Mouse (Mus musculus) liver, adult 2 months (tissue): ENCODE measurements around the gene Sema3f. TPM values are rescaled to one million over a fixed set of nuclear protein-coding genes. Genes with fewer than 3 reads are reported as not detected.
A peak's percentile ranks its signal among the peaks of the same experiment; 100 is the strongest.

Experiments
- DNase-seq: peaks from one replicate; pipeline ENCODE4 v3.0.0-alpha.2; 2011; ENCODE audit warnings: low read depth, low spot score; ENCODE audit errors: extremely low read depth
- H3K27ac ChIP-seq: fragments of 200-500 bp; replicated peaks from 2 replicates; pipeline ENCODE4 v1.5.1; 2012; ENCODE audit warnings: low read depth, mild to moderate bottlenecking, control low read depth, inconsistent platforms, low read length; ENCODE audit not compliant: insufficient read depth
- H3K27me3 ChIP-seq: fragments of 200-500 bp; 2 replicates; pipeline ENCODE4 v1.6.1; 2012; ENCODE audit warnings: mild to moderate bottlenecking, moderate library complexity, low read length, inconsistent platforms; ENCODE audit not compliant: control insufficient read depth, insufficient read depth
- H3K36me3 ChIP-seq: fragments of 200-500 bp; 2 replicates; pipeline ENCODE4 v1.6.1; 2012; ENCODE audit warnings: low read length, inconsistent platforms; ENCODE audit not compliant: control insufficient read depth, insufficient read depth
- H3K4me1 ChIP-seq: fragments of 200-500 bp; 2 replicates; pipeline ENCODE4 v1.6.1; 2011; ENCODE audit warnings: low read length; ENCODE audit not compliant: control insufficient read depth, insufficient read depth
- H3K4me3 ChIP-seq: fragments of 200-500 bp; 2 replicates; pipeline ENCODE4 v1.5.1; 2011; ENCODE audit warnings: low read depth, mild to moderate bottlenecking, control low read depth, low read length, moderate library complexity; ENCODE audit not compliant: insufficient read depth
- H3K79me2 ChIP-seq: fragments of 200-500 bp; 2 replicates; pipeline ENCODE4 v1.6.1; 2012; ENCODE audit warnings: inconsistent platforms, mild to moderate bottlenecking, low read length, moderate library complexity; ENCODE audit not compliant: control insufficient read depth, insufficient read depth
- H3K9ac ChIP-seq: fragments of 200-500 bp; 2 replicates; pipeline ENCODE4 v1.6.1; 2012; ENCODE audit warnings: low read depth, mild to moderate bottlenecking, control low read depth, inconsistent platforms, low read length
- CTCF ChIP-seq: fragments of 200-500 bp; IDR thresholded peaks from 2 replicates; pipeline ENCODE4 v1.5.1; 2011; ENCODE audit warnings: low read depth, low read length, control low read depth
- POLR2A ChIP-seq: fragments of 200-500 bp; IDR thresholded peaks from 2 replicates; pipeline ENCODE4 v1.6.1; 2011; ENCODE audit warnings: low read length, control low read depth; ENCODE audit not compliant: insufficient read depth; ENCODE audit errors: extremely low read depth
- WGBS: fragments of 180-500 bp; shearing (Covaris S2); methylation state at CpG from one replicate; pipeline ENCODE4 v1.1.7; 2018; 5-methylcytosine and 5-hydroxymethylcytosine counted together
- polyA plus RNA-seq: library from polyadenylated mRNA; depleted of rRNA; stranded (reverse); fragments of >200 nt; gene quantifications from 2 replicates; pipeline ENCODE4 v1.2.3, GENCODE M21; 2012
- total RNA-seq: library from RNA; depleted of rRNA; stranded (reverse); fragments of >200 nt; gene quantifications from 2 replicates; pipeline ENCODE4 v1.2.3, GENCODE M21; 2014

Gene Sema3f
- total and polyA plus RNA-seq, 2 experiments: 3.5 to 8.9 TPM

GRCm38 (mm10) chr9:107663525-107663924 is 46.8 kb downstream of the Sema3f start:
- DNase-seq: peak; percentile 40
- Histone ChIP-seq H3K27me3 (no peaks in the 10 kb centered on the region), H3K4me3 (peak overlapping the region; percentile 51), H3K36me3 (peaks cover 14% of the 10 kb centered on the region; the same call in 1 of the 2 replicates), H3K4me1 (peaks cover 40% of the 10 kb centered on the region), H3K9ac (peak overlapping the region; percentile 56), H3K27ac (peak overlapping the region; percentile 51), H3K79me2 (peaks cover 35% of the 10 kb centered on the region)
- WGBS: 33% methylated on average over 9 of the region's 9 CpGs
- TF ChIP-seq POLR2A (no peak), CTCF (no peak)

DNA sequence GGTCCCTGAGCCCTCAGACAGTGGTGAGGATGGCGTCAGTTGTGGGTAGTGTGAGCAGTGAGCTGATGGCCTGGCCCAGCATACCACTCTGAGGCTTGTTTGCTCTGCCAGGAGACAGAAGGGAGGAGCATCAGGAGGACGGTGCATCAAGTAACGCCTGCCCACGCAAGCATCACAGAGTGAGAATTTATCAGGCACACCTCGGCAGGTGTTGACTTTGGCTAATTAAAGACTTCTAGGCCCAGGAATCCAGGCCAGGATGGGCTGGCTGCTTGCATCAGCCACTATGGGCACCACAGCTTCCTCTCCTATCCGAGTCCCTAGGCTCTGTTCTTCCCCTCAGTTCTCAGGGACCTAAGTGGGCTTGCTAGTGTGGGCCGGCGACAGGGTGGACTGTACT is 47.9 kb downstream of the Sema3f start:
- H3K36me3 ChIP-seq: peaks cover 24% of the 10 kb centered on the region; the same call in 1 of the 2 replicates
- H3K27me3 ChIP-seq: no peaks in the 10 kb centered on the region
- no peak overlapping the region for H3K4me3 ChIP-seq
- H3K79me2 ChIP-seq: peaks cover 35% of the 10 kb centered on the region
- DNase-seq: peak; percentile 75
- WGBS: 35% methylated on average over 8 of the region's 8 CpGs
- H3K4me1 ChIP-seq: peaks cover 42% of the 10 kb centered on the region
- peak overlapping the region; percentile 51 for H3K27ac ChIP-seq
- TF ChIP-seq POLR2A (no peak), CTCF (no peak)
- peak overlapping the region; percentile 56 for H3K9ac ChIP-seq

- Histone ChIP-seq H3K27ac (peak overlapping the region; percentile 33; the same call in 1 of the 2 replicates), H3K9ac (peak overlapping the region; percentile 29), H3K4me3 (no peak overlapping the region), H3K4me1 (peaks cover 49% of the 10 kb centered on the region), H3K36me3 (peaks cover 38% of the 10 kb centered on the region), H3K79me2 (peaks cover 21% of the 10 kb centered on the region), H3K27me3 (no peaks in the 10 kb centered on the region)
- TF ChIP-seq POLR2A (no peak), CTCF (no peak)
- WGBS: 33% methylated on average over 3 of the region's 3 CpGs
- peak; percentile 29 for DNase-seq
Observed at GRCm38 (mm10) chr9:107660777-107661176, 49.5 kb downstream of the Sema3f start.

GRCm38 (mm10) chr9:107659961-107660360 is 50.3 kb downstream of the Sema3f start:
- TF ChIP-seq CTCF (no peak), POLR2A (no peak)
- H3K9ac ChIP-seq: peak overlapping the region; percentile 12
- H3K36me3 ChIP-seq: peaks cover 43% of the 10 kb centered on the region
- 32% methylated on average over 3 of the region's 3 CpGs for WGBS
- peak overlapping the region; percentile 33 for H3K27ac ChIP-seq
- H3K4me1 ChIP-seq: peaks cover 54% of the 10 kb centered on the region
- H3K27me3 ChIP-seq: no peaks in the 10 kb centered on the region
- no peak overlapping the region for H3K4me3 ChIP-seq
- peaks cover 12% of the 10 kb centered on the region; the same call in 1 of the 2 replicates for H3K79me2 ChIP-seq
- DNase-seq: peak; percentile 13

- 15% methylated on average over 10 of the region's 10 CpGs for WGBS
- Histone ChIP-seq H3K27me3 (no peaks in the 10 kb centered on the region), H3K4me1 (peaks cover 56% of the 10 kb centered on the region)
Observed at GRCm38 (mm10) chr9:107659551-107659950, 50.7 kb downstream of the Sema3f start.

GRCm38 (mm10) chr9:107658096-107658495 is 52.2 kb downstream of the Sema3f start:
- Histone ChIP-seq H3K9ac (0 out of 2 replicates have a peak overlapping the region, but pooled peaks have one; percentile 35), H3K36me3 (peaks cover 45% of the 10 kb centered on the region), H3K27me3 (no peaks in the 10 kb centered on the region), H3K4me1 (peaks cover 55% of the 10 kb centered on the region), H3K27ac (peak overlapping the region; percentile 16), H3K79me2 (peaks cover 4% of the 10 kb centered on the region; the same call in 1 of the 2 replicates), H3K4me3 (no peak overlapping the region)
- no peak for TF ChIP-seq CTCF
- no peak for TF ChIP-seq POLR2A
- WGBS: 51% methylated on average over 6 of the region's 6 CpGs
- peak; percentile 24 for DNase-seq

More at GRCm38 (mm10) chr9:107659551-107659950, 50.7 kb downstream of the Sema3f start:
- DNase-seq: peak; percentile 46
- Histone ChIP-seq H3K4me3 (no peak overlapping the region), H3K9ac (peak overlapping the region; percentile 12), H3K36me3 (peaks cover 43% of the 10 kb centered on the region), H3K27ac (peak overlapping the region; percentile 33), H3K79me2 (peaks cover 9% of the 10 kb centered on the region; the same call in 1 of the 2 replicates)
- TF ChIP-seq CTCF: no peak
- TF ChIP-seq POLR2A: no peak
